Mouse (Mus musculus) lung, adult 2 months (tissue): ENCODE measurements around the gene Hoxc4.

Experiments
- CTCF ChIP-seq: fragments of 200-500 bp; IDR thresholded peaks from 2 replicates; pipeline ENCODE4 v1.5.1; 2011; ENCODE audit warnings: mild to moderate bottlenecking, low read length, control low read depth; ENCODE audit not compliant: insufficient read depth
- POLR2A ChIP-seq: fragments of 200-500 bp; IDR thresholded peaks from 2 replicates; pipeline ENCODE4 v1.6.1; 2011; ENCODE audit warnings: low read depth, mild to moderate bottlenecking, control low read depth, low read length, borderline replicate concordance; ENCODE audit errors: extremely low read depth

DNA sequence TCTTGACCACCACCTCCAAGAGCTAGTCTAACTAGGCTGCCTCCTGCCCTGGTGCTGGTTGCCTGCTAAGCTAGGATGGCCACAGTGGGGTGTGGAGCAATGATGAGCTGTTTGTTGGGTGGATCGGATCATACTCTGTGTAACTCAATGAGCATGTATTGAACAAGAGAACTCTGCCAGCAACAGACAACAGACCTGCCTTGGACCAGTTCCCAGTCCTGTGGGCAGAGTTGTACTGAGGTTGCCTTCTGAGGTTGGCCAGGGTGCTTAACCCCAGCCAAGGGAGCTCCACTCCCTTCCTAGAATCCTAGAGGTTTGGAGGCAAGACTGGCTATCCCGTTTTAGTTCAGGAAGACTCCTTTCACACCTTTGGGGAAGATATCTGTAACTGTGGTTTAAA lies 37.7 kb downstream of the Hoxc4 start:
- TF ChIP-seq CTCF (no peak), POLR2A (no peak)
